Mouse (Mus musculus) megakaryocyte, adult 5-6 weeks (primary cell): ENCODE measurements around the gene Vdac2. TPM values are rescaled to one million over a fixed set of nuclear protein-coding genes. Genes with fewer than 3 reads are reported as not detected.
A peak's percentile ranks its signal among the peaks of the same experiment; 100 is the strongest.

Source experiments
- ATAC-seq: 2 replicates; pipeline ENCODE4 v1.8.0; 2016; ENCODE audit warnings: mild to moderate bottlenecking, inconsistent platforms; ENCODE audit not compliant: poor library complexity, severe bottlenecking
- total RNA-seq, 2 experiments: library from RNA; stranded (forward) in 1 of 2; stranded (reverse) in 1 of 2; fragments of 153-499, 151-499 nt in 1 of 2; fragments of 221-1000, 200-1000 nt in 1 of 2; gene quantifications; 2 replicates each; pipeline versions ENCODE4 v1.2.3 to v1.2.4; 2015 to 2017

Gene Vdac2
- total RNA-seq, 2 experiments from 2014 or later = 287 to 324 TPM

GRCm38 (mm10) chr14:21816255-21816654, 8.8 kb upstream of the Vdac2 start:
- ATAC-seq = no peak

GRCm38 (mm10) chr14:21817453-21817852, 7.6 kb upstream of the Vdac2 start:
- no peak for ATAC-seq

- no peak; the same call in 1 of the 2 replicates for ATAC-seq
These were observed 4.0 kb upstream of the Vdac2 start for GRCm38 (mm10) chr14:21820880-21821505.

DNA sequence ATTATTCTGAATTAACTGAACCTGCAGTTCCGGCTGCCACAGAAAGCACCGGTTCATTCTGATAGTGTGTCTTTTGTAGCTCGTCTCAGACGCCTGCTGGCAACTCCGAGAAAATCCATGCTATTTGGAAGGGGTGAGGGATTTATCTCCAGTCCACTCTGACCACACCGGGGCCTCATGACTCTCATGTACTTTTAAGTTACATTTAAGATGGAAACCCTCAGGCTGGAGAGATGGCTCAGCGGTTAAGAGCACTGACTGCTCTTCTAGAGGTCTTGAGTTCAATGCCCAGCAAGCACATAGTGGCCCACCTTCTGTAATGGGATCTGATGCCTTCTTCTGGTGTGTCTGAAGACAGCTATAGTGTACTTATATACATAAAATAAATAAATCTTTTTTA, 2.7 kb upstream of the Vdac2 start:
- ATAC-seq = no peak

DNA sequence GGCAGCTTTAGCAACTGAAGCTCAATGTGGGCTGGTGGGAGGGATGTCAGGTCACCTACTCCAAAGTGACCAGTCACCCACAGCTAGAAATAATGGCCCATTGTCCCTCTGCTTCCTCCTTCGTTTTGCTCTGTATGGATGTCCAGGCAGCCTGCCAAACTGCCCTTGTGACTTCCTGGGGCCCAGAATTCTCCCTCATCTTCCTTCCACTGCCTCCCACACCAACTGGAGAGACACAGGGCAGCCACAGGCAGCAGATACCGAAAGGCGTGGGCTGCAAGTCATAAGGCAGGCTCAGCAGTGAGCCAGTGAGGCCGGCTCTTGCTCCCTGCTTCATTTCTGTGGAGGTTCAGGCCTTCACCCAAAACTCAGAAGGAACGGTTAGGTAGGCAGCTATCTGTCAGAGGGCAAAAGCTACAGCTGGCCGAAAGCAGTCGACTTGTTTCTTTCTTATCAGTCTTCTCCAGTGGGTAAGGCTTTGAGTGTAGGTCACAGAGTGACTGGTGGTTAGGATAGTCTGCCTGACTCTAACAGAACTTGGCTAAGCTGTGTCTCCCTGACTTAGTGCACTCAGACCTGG, 2.2 kb upstream of the Vdac2 start:
- peak; percentile 58 for ATAC-seq

DNA sequence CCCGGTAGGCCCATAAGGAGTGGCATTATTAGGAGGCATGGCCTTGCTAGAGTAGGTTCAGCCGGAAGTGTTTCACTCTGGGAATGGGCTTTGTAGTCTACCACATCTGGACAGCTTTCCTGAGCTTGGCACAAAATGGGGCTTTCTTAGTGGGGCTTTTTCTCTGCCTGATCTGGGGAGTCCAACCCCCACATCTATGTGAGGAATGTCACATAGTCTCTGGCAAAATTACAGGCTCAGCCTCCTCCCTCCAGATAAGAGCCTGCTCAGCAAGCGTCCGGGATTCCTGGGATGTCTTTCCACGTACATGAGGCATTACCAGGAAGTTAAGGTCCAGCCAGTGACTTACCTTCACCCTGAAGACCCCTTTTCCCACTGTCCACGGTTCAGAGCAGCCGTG, 1.1 kb upstream of the Vdac2 start:
- ATAC-seq = no peak

- ATAC-seq = no peak
These were observed 901 bp downstream of the Vdac2 start for GRCm38 (mm10) chr14:21825786-21826491.

DNA sequence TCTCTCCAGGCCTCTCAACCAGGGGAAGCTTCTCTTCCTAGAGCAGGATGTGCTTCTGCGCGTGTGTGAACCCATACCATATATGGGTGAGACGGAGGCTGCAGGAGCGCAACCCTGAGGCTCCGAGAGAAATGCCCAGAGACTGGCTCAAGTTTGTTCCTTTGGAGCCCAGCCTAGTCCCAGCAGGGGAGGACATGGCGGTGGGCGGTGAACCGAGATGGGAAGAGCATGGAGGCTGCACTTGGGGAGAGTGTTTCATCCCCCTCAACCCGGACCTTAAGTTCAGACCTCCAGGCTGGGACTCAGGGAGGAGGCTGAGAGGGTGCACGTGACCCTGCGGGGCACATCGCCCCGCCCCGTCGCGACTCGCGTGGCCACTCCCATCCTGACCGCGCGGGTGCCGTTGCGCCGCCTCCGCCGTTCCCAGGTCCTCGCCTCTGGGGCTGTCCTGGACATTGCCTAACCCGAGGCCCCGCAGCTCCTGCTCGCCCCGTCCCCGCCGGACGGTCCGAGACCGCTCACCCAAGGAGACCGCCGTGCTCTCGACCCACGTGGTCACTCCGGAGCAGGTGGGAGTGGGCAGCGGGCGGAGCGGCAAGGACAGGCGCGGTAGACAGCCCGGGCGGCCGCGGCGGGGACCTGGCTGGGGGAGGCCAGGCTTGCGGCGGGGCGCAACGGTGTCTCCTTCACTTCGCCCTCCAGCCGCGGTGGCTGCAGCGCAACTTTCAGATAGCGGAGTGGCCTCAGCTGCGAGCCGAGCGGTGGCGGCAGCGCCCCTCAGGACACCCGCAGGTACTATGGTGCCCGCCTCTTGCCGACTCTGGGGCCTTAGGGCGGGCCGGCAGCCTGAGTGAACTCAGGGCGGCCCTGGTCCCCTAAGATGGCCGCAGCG, 6.1 kb downstream of the Vdac2 start:
- ATAC-seq = peak; percentile 93

- peak; percentile 61 for ATAC-seq
These were observed 6.9 kb downstream of the Vdac2 start for GRCm38 (mm10) chr14:21831830-21832403.

DNA sequence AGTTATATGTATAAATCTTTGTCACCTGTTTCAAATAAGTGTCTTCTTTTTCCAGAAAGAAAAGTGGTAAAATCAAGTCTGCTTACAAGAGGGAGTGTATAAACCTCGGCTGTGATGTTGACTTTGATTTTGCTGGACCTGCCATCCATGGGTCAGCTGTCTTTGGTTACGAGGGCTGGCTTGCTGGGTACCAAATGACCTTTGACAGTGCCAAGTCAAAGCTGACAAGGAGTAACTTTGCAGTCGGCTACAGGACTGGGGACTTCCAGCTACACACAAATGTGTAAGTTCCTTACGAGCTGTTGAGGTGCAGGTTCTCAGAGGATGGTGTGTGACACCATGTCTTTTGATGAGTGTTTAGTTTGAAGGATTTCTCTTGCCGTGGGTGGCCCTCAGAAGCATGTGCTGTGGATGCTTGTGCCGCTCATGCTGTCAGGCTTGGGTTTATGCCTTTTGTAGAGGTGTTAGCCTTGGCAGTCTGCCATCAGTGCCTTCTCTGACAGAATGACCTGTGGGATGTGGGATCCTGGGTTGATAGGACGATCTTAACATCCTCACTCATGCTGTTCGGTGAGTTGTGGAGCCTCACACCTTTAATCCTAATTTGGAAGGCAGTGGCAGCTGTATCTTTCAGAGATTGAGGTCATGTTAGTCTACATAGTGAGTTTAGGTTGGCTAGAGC, 13.4 kb downstream of the Vdac2 start:
- no peak for ATAC-seq

DNA sequence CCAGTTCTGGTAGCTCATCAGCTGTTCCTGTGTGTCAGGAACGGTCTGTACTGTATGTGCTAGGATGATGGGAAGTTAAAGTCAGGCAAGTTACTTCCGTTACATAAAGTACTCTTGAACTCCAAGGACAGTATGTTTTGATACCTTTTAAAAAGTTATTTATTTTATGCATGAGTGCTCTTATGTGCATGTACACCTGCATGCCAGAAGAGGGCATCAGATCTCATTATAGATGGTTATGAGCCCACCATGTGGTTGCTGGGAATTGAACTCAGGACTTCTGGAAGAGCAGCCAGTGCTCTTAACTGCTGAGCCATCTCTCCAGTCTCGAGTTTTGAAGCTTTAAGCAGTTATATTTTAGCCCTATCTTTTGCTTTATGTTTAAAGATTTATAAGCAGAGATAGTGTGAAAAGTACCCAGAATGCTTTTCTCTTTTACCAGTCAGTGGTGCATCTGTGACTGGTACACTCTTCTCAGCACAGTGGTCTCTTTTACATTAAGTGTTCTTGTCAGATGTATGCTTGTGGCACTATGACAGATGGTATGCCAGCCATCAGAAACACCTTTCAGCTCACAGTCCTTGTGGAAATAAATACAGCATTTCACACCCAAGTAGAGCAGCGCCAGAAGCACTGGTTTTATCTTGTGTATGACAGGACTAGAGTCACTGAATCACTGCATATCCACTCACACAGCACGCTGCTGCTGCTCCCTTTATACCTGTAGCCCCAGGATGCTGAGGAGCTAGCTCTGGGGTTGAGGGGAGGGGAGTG, 17.0 kb downstream of the Vdac2 start:
- no peak for ATAC-seq

- peak; percentile 58 for ATAC-seq
These were observed 18.2 kb downstream of the Vdac2 start for GRCm38 (mm10) chr14:21843263-21843662.

GRCm38 (mm10) chr14:21846827-21847380, 21.9 kb downstream of the Vdac2 start:
- ATAC-seq = no peak

- peak; percentile 14 for ATAC-seq
These were observed 22.5 kb downstream of the Vdac2 start for GRCm38 (mm10) chr14:21847381-21848165.

DNA sequence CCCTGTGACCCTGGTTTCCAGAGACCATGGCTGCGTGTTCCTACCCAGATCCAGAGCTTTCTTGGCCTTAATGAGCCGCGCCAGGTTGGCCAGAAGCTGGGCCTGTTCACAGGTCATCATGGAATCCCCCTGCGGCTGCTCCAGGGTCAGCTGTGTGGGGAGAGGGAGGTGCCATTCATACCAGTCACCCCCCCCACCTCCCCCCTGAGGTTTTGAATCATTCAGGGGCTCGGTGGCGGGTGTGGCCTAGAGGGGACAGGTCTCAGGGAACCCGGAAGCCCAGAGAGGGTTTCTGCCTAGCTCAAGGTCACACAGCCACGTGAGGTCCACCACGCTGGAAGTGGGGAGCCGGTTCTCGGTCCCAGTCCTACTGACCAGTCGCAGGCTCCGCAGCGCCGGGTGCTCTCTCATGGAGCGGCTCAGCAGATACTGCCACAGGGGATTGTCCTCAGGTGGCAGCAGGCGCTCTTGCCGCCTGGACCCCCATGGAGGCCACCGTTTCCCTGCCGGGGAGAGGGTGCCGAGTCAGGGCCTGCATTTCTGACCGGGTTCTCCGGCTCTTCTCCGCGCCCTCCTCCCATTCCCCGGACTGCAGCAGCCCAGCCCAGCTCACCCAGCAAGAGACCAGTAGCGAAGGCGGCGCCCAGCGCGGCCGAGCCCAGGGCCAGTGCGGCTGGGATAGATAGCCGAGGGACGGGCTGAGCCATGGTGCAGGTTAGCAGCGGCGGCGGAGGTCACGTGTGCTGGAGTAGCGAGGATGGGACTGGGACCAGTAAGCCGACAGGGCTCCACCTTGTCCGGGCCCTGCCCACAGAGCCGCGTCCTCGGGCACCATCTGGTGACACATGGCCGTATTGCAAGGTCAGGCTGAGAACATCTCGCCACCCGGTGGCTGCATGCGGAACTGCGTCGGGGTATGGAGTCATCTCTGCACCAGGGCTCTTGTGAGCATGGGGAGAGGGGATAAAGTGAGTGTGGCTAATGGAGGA, 23.4 kb downstream of the Vdac2 start, which contains the start of gene Comtd1:
Gene Comtd1, minus strand, starts transcription at position 812 of the 989 bp plus-strand sequence.
- ATAC-seq = peak; percentile 85

GRCm38 (mm10) chr14:21849524-21850418, 24.7 kb downstream of the Vdac2 start:
- no peak for ATAC-seq
